Mouse (Mus musculus) C2C12 (cell line): ENCODE measurements at regions not wholly inside any gene's neighbourhood (a gene's known extent, or its start where the extent isn't known, plus 50 kb on each side); places are given as distances from the start of the nearest gene placed in this dataset.

Source experiments
- H3K27me3 ChIP-seq: one replicate; pipeline ENCODE4 v1.6.1; 2011; ENCODE audit not compliant: control insufficient read depth, insufficient read depth, insufficient read length
- H3K36me3 ChIP-seq: one replicate; pipeline ENCODE4 v1.6.1; 2011; ENCODE audit not compliant: control insufficient read depth, insufficient read depth
- H3K4me3 ChIP-seq: one replicate; pipeline ENCODE4 v1.5.1; 2011; ENCODE audit warnings: mild to moderate bottlenecking, control low read depth; ENCODE audit not compliant: poor library complexity, insufficient read depth, severe bottlenecking
- H3K79me2 ChIP-seq: one replicate; pipeline ENCODE4 v1.6.1; 2011; ENCODE audit not compliant: control insufficient read depth, insufficient read depth
- H3K79me3 ChIP-seq: one replicate; pipeline ENCODE4 v1.6.1; 2011; ENCODE audit warnings: low read depth, control low read depth
- H3ac ChIP-seq: one replicate; pipeline ENCODE3; 2011; ENCODE audit warnings: low read depth; ENCODE audit not compliant: control insufficient read depth, insufficient read length
- CEBPB ChIP-seq: IDR thresholded peaks from one replicate; pipeline ENCODE4 v1.6.1; 2011; ENCODE audit warnings: low read depth, mild to moderate bottlenecking, control low read depth, moderate library complexity
- CTCF ChIP-seq: IDR thresholded peaks from one replicate; pipeline ENCODE4 v1.5.1; 2011; ENCODE audit not compliant: control insufficient read depth, insufficient read depth, insufficient read length
- FOSL1 ChIP-seq: IDR thresholded peaks from one replicate; pipeline ENCODE4 v1.8.0; 2011; ENCODE audit warnings: mild to moderate bottlenecking, low read length; ENCODE audit not compliant: poor library complexity, insufficient read depth, severe bottlenecking
- MAX ChIP-seq: IDR thresholded peaks from one replicate; pipeline ENCODE4 v1.6.1; 2011; ENCODE audit warnings: mild to moderate bottlenecking, control low read depth
- MYOD1 ChIP-seq: IDR thresholded peaks from one replicate; pipeline ENCODE4 v1.6.1; 2011; ENCODE audit warnings: low read depth; ENCODE audit not compliant: control insufficient read depth, insufficient read length
- MYOG ChIP-seq: IDR thresholded peaks from one replicate; pipeline ENCODE4 v1.6.1; 2011; ENCODE audit not compliant: control insufficient read depth, insufficient read length; ENCODE audit errors: extremely low read depth
- USF1 ChIP-seq: IDR thresholded peaks from one replicate; pipeline ENCODE4 v1.6.1; 2011; ENCODE audit warnings: low read depth, mild to moderate bottlenecking, control low read depth, moderate library complexity

GRCm38 (mm10) chr13:31194971-31195370 lies 221.0 kb downstream of the Gm5447 start:
- TF ChIP-seq CEBPB: no peak
- no peak for TF ChIP-seq MYOG
- TF ChIP-seq USF1: no peak
- TF ChIP-seq FOSL1: no peak
- no peak for TF ChIP-seq CTCF
- TF ChIP-seq MAX: no peak
- no peak overlapping the region for H3K4me3 ChIP-seq
- H3K27me3 ChIP-seq: no peaks in the 10 kb centered on the region
- no peaks in the 10 kb centered on the region for H3K36me3 ChIP-seq
- H3K79me3 ChIP-seq: no peaks in the 10 kb centered on the region
- no peak overlapping the region for H3ac ChIP-seq
- no peaks in the 10 kb centered on the region for H3K79me2 ChIP-seq

- H3K79me2 ChIP-seq: no peaks in the 10 kb centered on the region
- H3ac ChIP-seq: no peak overlapping the region
- TF ChIP-seq MAX: no peak
- no peak for TF ChIP-seq MYOD1
- TF ChIP-seq USF1: no peak
- TF ChIP-seq CTCF: no peak
- TF ChIP-seq CEBPB: no peak
- no peak for TF ChIP-seq FOSL1
- no peak for TF ChIP-seq MYOG
- no peaks in the 10 kb centered on the region for H3K36me3 ChIP-seq
- no peak overlapping the region for H3K4me3 ChIP-seq
- H3K27me3 ChIP-seq: no peaks in the 10 kb centered on the region
- no peaks in the 10 kb centered on the region for H3K79me3 ChIP-seq
Measured at GRCm38 (mm10) chr13:31196546-31196945, 222.5 kb downstream of the Gm5447 start.

- no peak overlapping the region for H3K4me3 ChIP-seq
- TF ChIP-seq MYOG: no peak
- no peak for TF ChIP-seq CEBPB
- no peak for TF ChIP-seq FOSL1
- TF ChIP-seq MYOD1: no peak
- TF ChIP-seq CTCF: no peak
- no peak for TF ChIP-seq USF1
- TF ChIP-seq MAX: no peak
Measured at GRCm38 (mm10) chr13:31197593-31197992, 223.6 kb downstream of the Gm5447 start.

DNA sequence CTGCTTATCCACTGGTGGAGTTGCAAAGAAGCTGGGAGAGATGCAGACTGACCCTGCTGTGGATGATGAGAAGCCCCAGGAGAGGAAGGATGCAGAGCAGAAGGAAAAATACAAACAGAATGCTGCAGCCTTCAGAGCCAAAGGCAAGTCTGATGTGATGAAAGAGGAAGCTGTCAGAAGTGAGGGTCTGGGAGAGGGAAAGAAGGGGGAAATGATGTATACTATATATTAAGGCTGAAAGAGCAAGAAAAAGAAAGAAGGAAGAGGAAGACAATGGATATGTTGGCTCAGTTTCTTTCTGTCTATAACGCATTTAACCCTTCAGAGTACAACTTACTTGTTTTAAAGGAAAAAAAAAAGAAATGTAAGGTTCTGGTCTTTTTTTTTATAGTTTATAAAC lies 225.4 kb downstream of the Gm5447 start:
- H3K27me3 ChIP-seq: no peaks in the 10 kb centered on the region

More at GRCm38 (mm10) chr13:31197593-31197992, 223.6 kb downstream of the Gm5447 start:
- H3K27me3 ChIP-seq: no peaks in the 10 kb centered on the region
- no peak overlapping the region for H3ac ChIP-seq
- no peaks in the 10 kb centered on the region for H3K79me2 ChIP-seq
- no peaks in the 10 kb centered on the region for H3K36me3 ChIP-seq
- no peaks in the 10 kb centered on the region for H3K79me3 ChIP-seq

GRCm38 (mm10) chr13:31204068-31204467 lies 230.1 kb downstream of the Gm5447 start:
- Histone ChIP-seq H3K4me3 (no peak overlapping the region), H3K36me3 (no peaks in the 10 kb centered on the region), H3K27me3 (no peaks in the 10 kb centered on the region), H3K79me3 (no peaks in the 10 kb centered on the region), H3K79me2 (no peaks in the 10 kb centered on the region), H3ac (no peak overlapping the region)
- TF ChIP-seq MYOD1 (peak; percentile 38), CTCF (no peak)

More for the DNA sequence above, 225.4 kb downstream of the Gm5447 start:
- no peaks in the 10 kb centered on the region for H3K79me2 ChIP-seq
- H3K36me3 ChIP-seq: no peaks in the 10 kb centered on the region
- no peak overlapping the region for H3K4me3 ChIP-seq
- no peak for TF ChIP-seq USF1
- TF ChIP-seq MAX: no peak
- no peak for TF ChIP-seq CTCF
- no peak for TF ChIP-seq MYOG
- no peak for TF ChIP-seq FOSL1
- no peak for TF ChIP-seq MYOD1
- TF ChIP-seq CEBPB: no peak
- H3ac ChIP-seq: no peak overlapping the region
- H3K79me3 ChIP-seq: no peaks in the 10 kb centered on the region

DNA sequence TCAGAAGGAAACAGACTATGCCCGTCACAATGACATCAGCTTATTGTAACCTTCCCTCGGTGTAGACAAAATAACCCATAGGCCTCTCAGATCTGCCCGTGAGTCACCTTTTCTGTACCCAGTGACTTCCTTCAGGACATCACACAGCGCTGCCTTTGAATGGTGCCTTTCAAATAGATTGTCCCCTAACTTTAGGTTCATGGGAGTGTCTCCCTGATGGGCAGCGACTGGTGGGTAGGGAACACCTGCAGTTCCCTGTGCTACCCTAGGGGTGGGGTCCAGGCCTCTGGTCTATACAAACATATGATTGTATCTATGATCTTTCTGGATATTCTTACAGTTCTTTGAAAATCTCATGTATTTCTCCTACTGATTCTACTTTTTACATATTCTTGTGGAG lies 232.4 kb downstream of the Gm5447 start:
- Histone ChIP-seq H3K36me3 (no peaks in the 10 kb centered on the region), H3K79me2 (no peaks in the 10 kb centered on the region), H3K79me3 (no peaks in the 10 kb centered on the region), H3K4me3 (no peak overlapping the region), H3ac (no peak overlapping the region), H3K27me3 (no peaks in the 10 kb centered on the region)
- TF ChIP-seq MYOG (no peak), MAX (no peak), CEBPB (no peak), MYOD1 (no peak), CTCF (no peak), FOSL1 (no peak), USF1 (no peak)
